Mouse (Mus musculus): ENCODE measurements at regions not wholly inside any gene's neighbourhood (a gene's known extent, or its start where the extent isn't known, plus 50 kb on each side); places are given as distances from the start of the nearest gene placed in this dataset.

DNA sequence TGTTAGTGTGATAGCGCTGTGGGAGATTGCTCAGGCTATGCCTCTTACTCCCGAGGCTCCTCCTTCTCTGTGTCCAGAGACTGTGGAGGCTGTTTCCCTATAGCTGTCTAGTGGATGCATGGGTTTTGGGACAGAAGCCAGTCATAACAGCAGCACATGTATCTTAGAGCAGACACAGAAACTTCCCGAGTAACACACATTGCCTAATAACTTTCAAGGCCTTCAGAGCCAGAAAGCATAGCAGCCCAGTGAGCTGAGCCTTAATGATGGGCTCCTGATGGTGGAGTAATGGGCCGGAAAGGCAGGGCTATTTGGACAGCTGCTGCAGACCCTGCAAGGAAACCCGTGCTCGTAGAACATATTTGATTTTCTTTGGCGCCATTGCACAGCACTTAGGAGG lies 288.6 kb downstream of the Glrx3 start:
- TF ChIP-seq GATA1 (IDR thresholded peaks at IDR 0.05; ENCODE audit: low read length), result no peak
- no peak for TF ChIP-seq TAL1 (IDR thresholded peaks at IDR 0.05; ENCODE audit: low read length)
